42 mouse cellular contexts compared by ENCODE assay signal in genomic region chr15:10564201-10564600, GRCm38 (mm10). TPM values are rescaled to one million over a fixed set of nuclear protein-coding genes. Genes with fewer than 3 reads are reported as not detected.
"Had no signal": no experiment of that assay in that cellular context is flagged by ENCODE, and none has a peak within 500 bp of the region (broad histone marks: within the 10 kb centered on the region; RNA-seq: fewer than 3 reads in every experiment).

No protein-coding gene starts in this region.

- H3K9ac ChIP-seq: heart, embryonic 12.5 days; hindbrain, embryonic 13.5 days; hindbrain, embryonic 15.5 days; kidney, embryonic 15.5 days; limb, embryonic 12.5 days; liver, embryonic 13.5 days had no signal

- H3K27ac ChIP-seq: heart, embryonic 10.5 days; hindbrain, embryonic 13.5 days; hindbrain, embryonic 15.5 days; hindbrain, postnatal 0 days; kidney, embryonic 15.5 days; kidney, postnatal 0 days; limb, embryonic 10.5 days; limb, embryonic 12.5 days; liver, embryonic 13.5 days had no signal

- H3K36me3 ChIP-seq: hindbrain, embryonic 15.5 days had no signal

- ATAC-seq: hindbrain, postnatal 0 days; intestine, embryonic 16.5 days had no signal

- H3K9me3 ChIP-seq: heart, embryonic 10.5 days; heart, embryonic 12.5 days; hindbrain, embryonic 13.5 days; hindbrain, embryonic 15.5 days; kidney, embryonic 15.5 days; limb, embryonic 10.5 days; limb, embryonic 12.5 days; liver, embryonic 13.5 days had no signal

- DNase-seq: gastrocnemius, postnatal 14 days; gastrocnemius, postnatal 36 days; heart, adult 18-20 months; heart, postnatal 14 days; heart, postnatal 36 days; kidney, adult 11 months; kidney, adult 2 months; kidney, adult 9 months; kidney, postnatal 14 days; kidney, postnatal 36 days; layer of hippocampus, adult 9-11 months; layer of hippocampus, postnatal 36 days; liver; liver, embryonic 13.5 days had no signal

- H3K27me3 ChIP-seq: heart, embryonic 12.5 days; hindbrain, embryonic 13.5 days; hindbrain, embryonic 15.5 days; kidney, embryonic 15.5 days; limb, embryonic 12.5 days; liver, embryonic 13.5 days had no signal

- H3K4me2 ChIP-seq: heart, embryonic 12.5 days; hindbrain, embryonic 13.5 days; hindbrain, embryonic 15.5 days; kidney, embryonic 15.5 days; limb, embryonic 12.5 days; liver, embryonic 11.5 days; liver, embryonic 13.5 days had no signal

- H3K4me3 ChIP-seq: heart, embryonic 10.5 days; heart, embryonic 12.5 days; hindbrain, embryonic 13.5 days; hindbrain, embryonic 15.5 days; kidney, embryonic 15.5 days; limb, embryonic 10.5 days; limb, embryonic 12.5 days; liver, embryonic 13.5 days had no signal

- H3K4me1 ChIP-seq: heart, embryonic 10.5 days; heart, embryonic 12.5 days; hindbrain, embryonic 13.5 days; hindbrain, embryonic 15.5 days; kidney, embryonic 15.5 days; limb, embryonic 10.5 days; limb, embryonic 12.5 days; liver, embryonic 13.5 days had no signal

RNA-seq across cellular contexts. Expression of gene Ttc23l, which starts 5.7 kb away (rescaled TPM):
- total RNA-seq: gastrocnemius, adult 18-20 months; gastrocnemius, adult 8-10 months; gastrocnemius, postnatal 14 days; gastrocnemius, postnatal 36 days; heart, adult 18-20 months; heart, adult 8-10 months; heart, postnatal 14 days; heart, postnatal 36 days; hematopoietic stem cell, adult 5-6 weeks; hindbrain, postnatal 0 days; layer of hippocampus, adult 18-20 months; layer of hippocampus, adult 8-10 months; layer of hippocampus, postnatal 14 days; layer of hippocampus, postnatal 36 days; left cerebral cortex, adult 18-20 months; left cerebral cortex, adult 8-10 months; left cerebral cortex, postnatal 10 days; left cerebral cortex, postnatal 25 days had no signal
- polyA plus RNA-seq: heart, embryonic 10.5 days; heart, embryonic 12.5 days; heart, embryonic 14.5 days; heart, embryonic 16.5 days; hindbrain, embryonic 11.5 days; hindbrain, embryonic 13.5 days; hindbrain, embryonic 15.5 days; hindbrain, postnatal 0 days; intestine, embryonic 14.5 days; intestine, embryonic 16.5 days; kidney, adult 2 months; kidney, embryonic 15.5 days; kidney, postnatal 0 days; large intestine, adult 2 months; limb, embryonic 10.5 days; limb, embryonic 12.5 days; limb, embryonic 14.5 days; liver, embryonic 11.5 days; liver, embryonic 13.5 days had no signal
